Mouse (Mus musculus): ENCODE results near the gene Cdca7l. TPM values are rescaled to one million over a fixed set of nuclear protein-coding genes. Genes with fewer than 3 reads are reported as not detected.
A peak's percentile ranks its signal among the peaks of the same experiment; 100 is the strongest.

Gene Cdca7l
- polyA plus RNA-seq, 1 experiment from 2014 or later: 2.4 TPM

GRCm38 (mm10) chr12:117820859-117821221, 16.8 kb downstream of the Cdca7l start:
- Histone ChIP-seq H3K4me3 (ENCODE audit: low read depth, low read length) (no peak overlapping the region), H3K27ac (ENCODE audit: low read depth, low read length) (no peak overlapping the region), H3K4me2 (ENCODE audit: low read depth, low read length) (no peak overlapping the region), H3K36me3 (ENCODE audit: control insufficient read depth, insufficient read depth, low read length) (no peaks in the 10 kb centered on the region), H3K9ac (replicated peaks; ENCODE audit: low read depth, low read length) (no peak overlapping the region), H3K4me1 (ENCODE audit: control insufficient read depth, insufficient read depth, low read length) (no peaks in the 10 kb centered on the region), H3K9me3 (ENCODE audit: control insufficient read depth, low read length) (no peaks in the 10 kb centered on the region), H3K27me3 (ENCODE audit: control insufficient read depth, insufficient read depth, low read length) (no peaks in the 10 kb centered on the region)
- 0 out of 2 replicates have a peak, but pooled peaks have one; percentile 24 for ATAC-seq (ENCODE audit: low read depth)

- 68% methylated on average over 1 of the region's 1 CpGs for WGBS
- H3K9ac ChIP-seq (replicated peaks; ENCODE audit: low read depth, low read length): no peak overlapping the region
- H3K4me2 ChIP-seq (ENCODE audit: low read depth, low read length): no peak overlapping the region
- H3K9me3 ChIP-seq (ENCODE audit: control insufficient read depth, low read length): no peaks in the 10 kb centered on the region
- no peak for ATAC-seq (ENCODE audit: low read depth)
- no peak overlapping the region for H3K4me3 ChIP-seq (ENCODE audit: low read depth, low read length)
- H3K36me3 ChIP-seq (ENCODE audit: control insufficient read depth, insufficient read depth, low read length): no peaks in the 10 kb centered on the region
- no peak overlapping the region for H3K27ac ChIP-seq (ENCODE audit: low read depth, low read length)
- no peaks in the 10 kb centered on the region for H3K4me1 ChIP-seq (ENCODE audit: control insufficient read depth, insufficient read depth, low read length)
- no peaks in the 10 kb centered on the region for H3K27me3 ChIP-seq (ENCODE audit: control insufficient read depth, insufficient read depth, low read length)
Observed at GRCm38 (mm10) chr12:117821394-117821793, 17.3 kb downstream of the Cdca7l start.

GRCm38 (mm10) chr12:117828350-117828749, 24.3 kb downstream of the Cdca7l start:
- 87% methylated on average over 3 of the region's 3 CpGs for WGBS
- Histone ChIP-seq H3K9me3 (ENCODE audit: control insufficient read depth, low read length) (no peaks in the 10 kb centered on the region), H3K36me3 (ENCODE audit: control insufficient read depth, insufficient read depth, low read length) (no peaks in the 10 kb centered on the region), H3K27me3 (ENCODE audit: control insufficient read depth, insufficient read depth, low read length) (no peaks in the 10 kb centered on the region), H3K4me1 (ENCODE audit: control insufficient read depth, insufficient read depth, low read length) (no peaks in the 10 kb centered on the region), H3K4me2 (ENCODE audit: low read depth, low read length) (no peak overlapping the region), H3K27ac (ENCODE audit: low read depth, low read length) (no peak overlapping the region), H3K4me3 (ENCODE audit: low read depth, low read length) (no peak overlapping the region), H3K9ac (replicated peaks; ENCODE audit: low read depth, low read length) (no peak overlapping the region)
- ATAC-seq (ENCODE audit: low read depth): no peak

GRCm38 (mm10) chr12:117831351-117831961, 27.4 kb downstream of the Cdca7l start:
- no peaks in the 10 kb centered on the region for H3K4me1 ChIP-seq (ENCODE audit: control insufficient read depth, insufficient read depth, low read length)
- H3K27me3 ChIP-seq (ENCODE audit: control insufficient read depth, insufficient read depth, low read length): no peaks in the 10 kb centered on the region
- ATAC-seq (ENCODE audit: low read depth): no peak
- 86% methylated on average over 8 of the region's 8 CpGs for WGBS
- no peak overlapping the region for H3K9ac ChIP-seq (replicated peaks; ENCODE audit: low read depth, low read length)
- H3K9me3 ChIP-seq (ENCODE audit: control insufficient read depth, low read length): no peaks in the 10 kb centered on the region
- H3K36me3 ChIP-seq (ENCODE audit: control insufficient read depth, insufficient read depth, low read length): no peaks in the 10 kb centered on the region
- no peak overlapping the region for H3K4me2 ChIP-seq (ENCODE audit: low read depth, low read length)
- H3K4me3 ChIP-seq (ENCODE audit: low read depth, low read length): no peak overlapping the region
- no peak overlapping the region for H3K27ac ChIP-seq (ENCODE audit: low read depth, low read length)

- Histone ChIP-seq H3K9ac (replicated peaks; ENCODE audit: low read depth, low read length) (no peak overlapping the region), H3K4me1 (ENCODE audit: control insufficient read depth, insufficient read depth, low read length) (no peaks in the 10 kb centered on the region), H3K27me3 (ENCODE audit: control insufficient read depth, insufficient read depth, low read length) (no peaks in the 10 kb centered on the region), H3K9me3 (ENCODE audit: control insufficient read depth, low read length) (no peaks in the 10 kb centered on the region), H3K4me3 (ENCODE audit: low read depth, low read length) (no peak overlapping the region), H3K36me3 (ENCODE audit: control insufficient read depth, insufficient read depth, low read length) (no peaks in the 10 kb centered on the region), H3K27ac (ENCODE audit: low read depth, low read length) (no peak overlapping the region), H3K4me2 (ENCODE audit: low read depth, low read length) (no peak overlapping the region)
- 31% methylated on average over 5 of the region's 5 CpGs for WGBS
- no peak for ATAC-seq (ENCODE audit: low read depth)
Observed at GRCm38 (mm10) chr12:117832190-117832589, 28.1 kb downstream of the Cdca7l start.

- Histone ChIP-seq H3K9me3 (ENCODE audit: control insufficient read depth, low read length) (no peaks in the 10 kb centered on the region), H3K27ac (ENCODE audit: low read depth, low read length) (no peak overlapping the region), H3K9ac (replicated peaks; ENCODE audit: low read depth, low read length) (no peak overlapping the region), H3K27me3 (ENCODE audit: control insufficient read depth, insufficient read depth, low read length) (no peaks in the 10 kb centered on the region; the same call in 1 of the 2 replicates), H3K4me2 (ENCODE audit: low read depth, low read length) (no peak overlapping the region), H3K36me3 (ENCODE audit: control insufficient read depth, insufficient read depth, low read length) (no peaks in the 10 kb centered on the region), H3K4me1 (ENCODE audit: control insufficient read depth, insufficient read depth, low read length) (no peaks in the 10 kb centered on the region), H3K4me3 (ENCODE audit: low read depth, low read length) (no peak overlapping the region)
- WGBS: 88% methylated on average over 2 of the region's 2 CpGs
- ATAC-seq (ENCODE audit: low read depth): no peak
Observed at GRCm38 (mm10) chr12:117834652-117835051, 30.6 kb downstream of the Cdca7l start.

GRCm38 (mm10) chr12:117835371-117835770, 31.3 kb downstream of the Cdca7l start:
- Histone ChIP-seq H3K4me2 (ENCODE audit: low read depth, low read length) (no peak overlapping the region), H3K9ac (replicated peaks; ENCODE audit: low read depth, low read length) (no peak overlapping the region), H3K27me3 (ENCODE audit: control insufficient read depth, insufficient read depth, low read length) (no peaks in the 10 kb centered on the region; the same call in 1 of the 2 replicates), H3K27ac (ENCODE audit: low read depth, low read length) (no peak overlapping the region), H3K36me3 (ENCODE audit: control insufficient read depth, insufficient read depth, low read length) (no peaks in the 10 kb centered on the region), H3K9me3 (ENCODE audit: control insufficient read depth, low read length) (no peaks in the 10 kb centered on the region), H3K4me1 (ENCODE audit: control insufficient read depth, insufficient read depth, low read length) (no peaks in the 10 kb centered on the region), H3K4me3 (ENCODE audit: low read depth, low read length) (no peak overlapping the region)
- no peak for ATAC-seq (ENCODE audit: low read depth)
- 57% methylated on average over 10 of the region's 10 CpGs for WGBS

- no peak for ATAC-seq (ENCODE audit: low read depth)
- WGBS: 90% methylated on average over 4 of the region's 4 CpGs
- H3K9ac ChIP-seq (replicated peaks; ENCODE audit: low read depth, low read length): no peak overlapping the region
Observed at GRCm38 (mm10) chr12:117837376-117837775, 33.3 kb downstream of the Cdca7l start.

GRCm38 (mm10) chr12:117840705-117841104, 36.6 kb downstream of the Cdca7l start:
- Histone ChIP-seq H3K4me3 (ENCODE audit: low read depth, low read length) (no peak overlapping the region), H3K4me2 (ENCODE audit: low read depth, low read length) (no peak overlapping the region), H3K9ac (replicated peaks; ENCODE audit: low read depth, low read length) (no peak overlapping the region), H3K4me1 (ENCODE audit: control insufficient read depth, insufficient read depth, low read length) (no peaks in the 10 kb centered on the region), H3K27ac (ENCODE audit: low read depth, low read length) (no peak overlapping the region), H3K27me3 (ENCODE audit: control insufficient read depth, insufficient read depth, low read length) (peaks cover 7% of the 10 kb centered on the region; the same call in 1 of the 2 replicates), H3K36me3 (ENCODE audit: control insufficient read depth, insufficient read depth, low read length) (no peaks in the 10 kb centered on the region), H3K9me3 (ENCODE audit: control insufficient read depth, low read length) (no peaks in the 10 kb centered on the region)
- no peak for ATAC-seq (ENCODE audit: low read depth)
- WGBS: 95% methylated on average over 1 of the region's 1 CpGs

More at GRCm38 (mm10) chr12:117837376-117837775, 33.3 kb downstream of the Cdca7l start:
- no peak overlapping the region for H3K4me3 ChIP-seq (ENCODE audit: low read depth, low read length)
- no peak overlapping the region for H3K4me2 ChIP-seq (ENCODE audit: low read depth, low read length)
- no peaks in the 10 kb centered on the region for H3K36me3 ChIP-seq (ENCODE audit: control insufficient read depth, insufficient read depth, low read length)
- peaks cover 3% of the 10 kb centered on the region; the same call in 1 of the 2 replicates for H3K27me3 ChIP-seq (ENCODE audit: control insufficient read depth, insufficient read depth, low read length)
- no peaks in the 10 kb centered on the region for H3K9me3 ChIP-seq (ENCODE audit: control insufficient read depth, low read length)
- H3K27ac ChIP-seq (ENCODE audit: low read depth, low read length): no peak overlapping the region
- no peaks in the 10 kb centered on the region for H3K4me1 ChIP-seq (ENCODE audit: control insufficient read depth, insufficient read depth, low read length)
